Mouse (Mus musculus) left cerebral cortex, adult 9 months (tissue): ENCODE results near the gene Nrbp1.
A peak's percentile ranks its signal among the peaks of the same experiment; 100 is the strongest.
"Not testable (repeated sequence)": the region's sequence is repeated elsewhere in the genome, so short reads cannot be mapped to it uniquely, and the experiment has no call there.

Source experiments
- DNase-seq, 2 experiments: peaks; one replicate each; pipeline ENCODE4 v3.0.0; 2022; ENCODE audit warnings: low spot score in 2 of 2

Gene Nrbp1

GRCm38 (mm10) chr5:31204421-31204820, 36.2 kb upstream of the Nrbp1 start:
- no peak for DNase-seq

GRCm38 (mm10) chr5:31216554-31216953, 24.1 kb upstream of the Nrbp1 start:
- not testable (repeated sequence) for DNase-seq

GRCm38 (mm10) chr5:31218294-31218693, 22.4 kb upstream of the Nrbp1 start:
- no peak for DNase-seq

DNA sequence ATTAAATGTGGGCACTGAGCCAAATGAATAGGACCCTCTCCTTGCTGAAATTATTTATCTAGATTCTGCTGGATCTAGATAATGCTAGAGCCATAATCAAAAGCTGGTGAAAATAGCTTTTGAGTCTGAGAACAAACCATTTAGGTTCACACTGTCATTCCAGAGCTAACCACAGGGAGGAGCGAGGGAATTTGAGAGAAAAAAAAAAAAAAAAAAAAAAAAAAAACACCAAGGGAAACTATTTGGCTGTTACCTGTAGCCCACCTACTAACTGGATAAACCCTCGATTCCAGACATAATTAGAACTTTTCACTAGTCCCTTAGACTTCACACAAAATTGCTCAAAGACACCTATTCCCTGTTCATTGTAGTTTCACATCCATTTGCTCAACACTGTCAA, 21.6 kb upstream of the Nrbp1 start:
- DNase-seq: no peak

- no peak for DNase-seq
Observed at GRCm38 (mm10) chr5:31219474-31219873, 21.2 kb upstream of the Nrbp1 start.

- peak in 1 of 2 experiments; percentile 49 for DNase-seq
Observed at GRCm38 (mm10) chr5:31219911-31220447, 20.7 kb upstream of the Nrbp1 start.

DNA sequence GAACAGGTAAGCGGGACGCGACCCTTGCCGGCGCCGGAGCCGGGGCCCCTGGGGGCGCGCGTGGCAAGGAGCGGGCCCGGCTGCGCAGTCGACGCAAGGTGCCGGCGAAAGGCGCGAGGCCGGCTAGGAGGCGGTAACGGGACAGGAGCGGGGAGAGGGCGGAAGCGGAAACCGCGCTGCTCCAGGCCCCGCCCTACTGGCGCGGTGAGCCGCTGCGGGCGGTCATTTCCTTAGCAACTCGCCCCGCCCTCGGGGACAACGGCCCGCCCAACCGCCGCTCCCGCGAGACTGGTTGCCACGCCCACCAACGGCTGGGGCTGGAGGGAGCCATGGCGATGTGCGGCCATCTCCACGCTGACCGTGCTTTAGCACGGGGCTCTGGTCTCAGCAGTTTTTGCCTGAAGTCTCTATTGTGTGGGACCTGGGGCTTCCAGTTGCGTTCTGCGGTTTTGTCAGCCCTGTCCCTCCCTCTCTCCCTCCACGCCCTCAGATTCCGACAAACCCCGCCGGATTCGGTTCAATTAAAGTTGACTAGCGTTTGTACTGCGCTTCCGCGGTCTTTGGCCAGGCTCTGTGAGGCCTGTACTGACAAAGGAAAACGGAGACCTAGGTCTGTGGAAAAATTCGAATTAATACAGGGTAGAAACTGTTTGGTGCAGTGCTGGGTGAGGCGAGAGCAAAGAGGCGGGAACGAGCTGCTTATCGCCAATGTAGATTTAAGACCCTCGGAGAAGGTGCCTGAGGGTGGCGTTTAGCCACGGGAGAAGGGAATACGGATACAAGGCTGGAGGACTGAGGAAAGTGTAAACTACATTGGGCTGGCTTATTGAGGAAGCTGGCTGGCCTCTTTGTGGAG, 20.0 kb upstream of the Nrbp1 start, which contains the start of gene Ppm1g:
TSS of gene Ppm1g (minus strand) at position 240 of the 856 bp plus-strand sequence.
- peak; percentile 81 to 95 for DNase-seq

GRCm38 (mm10) chr5:31221304-31221945, 19.2 kb upstream of the Nrbp1 start:
- DNase-seq: no peak

DNA sequence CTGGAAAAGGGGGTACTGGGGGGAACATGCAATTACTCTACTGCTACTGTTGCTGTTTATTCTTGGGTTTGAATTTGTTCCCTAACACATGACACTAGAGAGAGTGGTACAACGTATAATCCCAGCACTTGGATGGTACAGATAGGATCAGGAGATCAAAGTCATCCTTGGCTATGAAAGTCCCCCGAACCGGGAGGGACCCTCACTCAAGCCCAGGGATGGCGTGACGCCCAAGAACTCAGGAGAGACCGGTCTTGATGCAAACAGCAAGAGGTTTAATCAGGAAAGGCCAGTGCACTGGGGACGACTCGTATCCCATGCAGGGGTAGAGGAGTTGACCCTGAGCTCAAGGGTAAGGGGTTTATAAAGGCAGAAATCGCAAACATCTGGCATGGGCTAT, 18.0 kb upstream of the Nrbp1 start:
- DNase-seq: no peak

- DNase-seq: no peak
Observed at GRCm38 (mm10) chr5:31226641-31227040, 14.0 kb upstream of the Nrbp1 start.

GRCm38 (mm10) chr5:31241522-31242034, 914 bp downstream of the Nrbp1 start:
- DNase-seq: no peak

DNA sequence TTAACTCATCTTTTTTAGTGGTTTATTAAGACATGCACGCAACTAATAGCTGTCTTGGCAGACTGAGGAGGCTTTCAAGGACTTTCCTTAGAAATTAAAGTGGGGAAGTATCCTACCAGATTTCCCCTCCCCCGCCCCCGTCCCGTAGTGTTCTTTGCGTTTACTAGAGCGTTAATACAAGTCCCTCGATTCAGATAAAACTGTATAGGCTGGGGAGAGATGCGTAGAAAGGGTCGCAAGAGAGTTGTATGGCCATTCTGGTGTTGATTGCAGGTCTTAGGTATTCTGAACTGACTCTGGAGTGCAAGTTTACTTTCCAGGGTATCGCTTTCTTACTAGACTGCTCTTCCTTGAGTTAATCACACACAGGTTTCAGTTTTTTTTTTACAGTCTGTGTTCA, 1.5 kb downstream of the Nrbp1 start:
- DNase-seq: no peak

DNA sequence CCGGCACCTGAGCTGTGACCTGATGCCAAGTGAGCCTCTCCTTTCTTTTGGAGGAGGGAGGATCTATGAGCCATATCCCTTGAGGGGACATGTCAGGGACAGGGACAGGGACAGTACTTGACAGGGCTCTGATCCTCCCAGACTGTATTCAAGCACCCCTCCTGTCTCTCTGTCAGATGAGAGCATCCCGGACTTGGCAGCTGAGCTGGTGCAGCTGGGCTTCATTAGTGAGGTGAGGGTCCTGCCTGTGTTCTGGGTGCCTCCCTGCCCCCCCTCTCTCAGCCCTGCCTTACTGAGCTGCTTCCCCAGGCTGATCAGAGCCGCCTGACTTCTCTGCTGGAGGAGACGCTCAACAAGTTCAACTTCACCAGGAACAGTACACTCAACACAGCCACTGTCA, 10.1 kb downstream of the Nrbp1 start:
- DNase-seq: no peak

DNA sequence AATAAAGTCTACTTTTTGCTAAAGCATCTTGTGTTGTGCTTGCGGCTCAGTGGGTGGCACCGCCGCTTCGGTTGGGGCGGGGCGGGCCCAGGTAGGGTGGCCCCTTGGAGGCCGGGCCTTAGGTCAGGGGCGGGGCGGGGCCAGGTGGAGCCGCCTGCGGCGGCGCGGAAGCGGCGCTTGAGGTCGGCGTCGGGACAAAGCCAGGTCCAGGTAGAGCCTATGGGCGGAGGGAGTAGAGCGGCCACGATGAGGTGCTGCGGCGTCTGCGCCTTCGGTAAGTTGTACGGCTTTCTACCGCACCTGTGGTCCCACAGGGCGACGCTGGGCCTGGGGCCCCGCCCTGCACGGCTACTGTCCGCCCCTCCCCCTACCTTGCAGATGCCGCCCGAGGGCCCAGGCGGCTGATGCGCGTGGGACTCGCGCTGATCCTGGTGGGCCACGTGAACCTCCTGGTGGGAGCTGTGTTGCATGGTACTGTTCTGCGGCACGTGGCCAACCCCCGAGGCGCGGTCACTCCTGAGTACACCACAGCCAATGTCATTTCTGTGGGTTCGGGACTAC, 11.0 kb downstream of the Nrbp1 start, which contains the start of gene Krtcap3:
TSS of gene Krtcap3 (plus strand) at position 151 of the 561 bp plus-strand sequence.
- no peak for DNase-seq

DNA sequence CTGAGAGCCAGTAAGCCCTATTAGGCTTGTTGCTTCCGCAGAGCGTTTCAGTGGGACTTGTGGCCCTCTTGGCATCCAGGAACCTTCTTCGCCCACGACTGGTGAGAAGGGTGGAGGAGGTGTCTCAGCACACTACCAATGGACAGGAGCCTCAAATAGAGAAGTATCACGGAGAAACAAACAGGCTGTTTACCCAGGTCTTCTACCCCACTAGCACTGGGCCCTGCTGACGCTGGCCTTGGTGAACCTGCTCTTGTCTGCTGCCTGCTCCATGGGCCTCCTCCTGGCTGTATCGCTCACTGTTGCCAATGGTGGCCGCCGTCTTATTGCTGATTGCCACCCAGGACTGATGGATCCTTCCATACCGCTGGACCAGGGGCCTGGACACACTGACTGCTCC, 11.5 kb downstream of the Nrbp1 start:
- no peak for DNase-seq

DNA sequence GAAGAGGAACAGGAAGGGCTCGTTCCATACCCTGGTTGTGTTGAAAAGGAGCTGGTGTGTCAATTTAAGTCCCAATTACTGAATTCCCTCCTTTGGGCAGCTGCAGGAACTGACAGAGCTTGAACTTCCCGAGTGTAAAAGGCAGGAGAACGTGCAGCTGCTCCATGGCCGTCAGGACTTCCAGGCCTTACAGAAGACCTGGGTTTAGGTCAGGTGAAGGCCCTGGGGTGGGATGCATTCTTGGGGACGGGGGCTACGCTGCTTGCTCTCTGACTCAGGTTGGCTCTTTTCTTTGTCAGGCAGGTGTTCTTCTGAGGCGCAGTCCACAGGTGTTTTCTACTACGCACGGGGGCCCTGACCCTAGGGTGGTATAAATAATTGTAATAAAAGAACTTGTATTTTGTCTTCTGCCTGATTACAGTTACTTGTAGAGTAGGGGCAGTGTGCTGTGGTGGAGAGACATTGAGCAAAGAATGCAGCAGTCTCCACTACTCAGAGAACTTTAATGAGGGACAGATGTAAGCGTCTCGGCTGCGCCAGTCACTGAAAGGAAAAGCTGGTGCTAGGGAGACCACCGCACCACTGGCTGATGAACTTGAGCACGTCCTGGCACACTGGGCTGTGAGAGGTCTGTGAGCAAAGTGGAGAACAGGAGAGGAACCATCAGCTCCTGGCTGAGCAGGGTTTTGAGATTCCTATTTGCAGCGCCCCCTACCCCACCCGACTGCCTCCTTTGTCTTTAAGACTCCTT, 12.3 kb downstream of the Nrbp1 start:
- no peak for DNase-seq

DNA sequence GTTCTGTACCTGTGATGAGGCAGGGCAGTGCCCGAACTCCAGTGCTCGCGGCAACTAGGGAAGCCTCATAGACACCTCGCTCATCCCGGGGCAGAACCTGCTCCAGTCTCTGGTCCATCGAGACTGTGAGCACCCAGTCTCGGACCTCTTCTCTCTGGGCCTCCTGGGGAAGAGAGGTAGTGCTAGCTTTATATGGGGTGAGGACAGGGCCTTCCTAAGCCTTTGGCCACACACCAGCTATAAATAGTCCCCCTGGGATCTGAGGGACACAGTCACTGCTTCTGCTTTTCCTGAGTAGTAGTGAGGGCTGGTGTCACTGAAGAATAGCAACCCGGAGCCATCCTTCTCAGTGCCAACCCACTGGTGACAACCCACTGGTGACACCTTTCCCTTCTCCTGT, 13.1 kb downstream of the Nrbp1 start:
- DNase-seq: no peak

DNA sequence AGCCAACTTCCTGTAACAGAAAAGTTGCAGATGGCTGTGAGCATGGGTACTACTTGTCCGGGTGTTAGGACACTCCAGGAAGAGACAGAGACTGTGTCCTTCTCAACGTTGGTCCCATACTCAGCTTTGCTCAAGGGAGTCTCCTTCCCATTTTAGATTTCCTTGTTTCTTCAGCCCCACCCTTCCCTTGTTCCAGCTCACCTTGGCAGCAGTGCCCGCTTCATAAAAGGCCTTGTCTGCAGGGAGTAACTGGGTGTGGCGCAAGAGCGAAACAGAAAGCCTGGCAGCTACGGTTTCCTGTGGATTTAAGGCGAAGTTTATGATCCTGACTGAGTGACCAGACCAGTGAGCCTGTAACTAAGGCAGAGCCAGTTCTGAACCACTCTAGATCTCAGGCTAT, 13.8 kb downstream of the Nrbp1 start:
- no peak for DNase-seq

DNA sequence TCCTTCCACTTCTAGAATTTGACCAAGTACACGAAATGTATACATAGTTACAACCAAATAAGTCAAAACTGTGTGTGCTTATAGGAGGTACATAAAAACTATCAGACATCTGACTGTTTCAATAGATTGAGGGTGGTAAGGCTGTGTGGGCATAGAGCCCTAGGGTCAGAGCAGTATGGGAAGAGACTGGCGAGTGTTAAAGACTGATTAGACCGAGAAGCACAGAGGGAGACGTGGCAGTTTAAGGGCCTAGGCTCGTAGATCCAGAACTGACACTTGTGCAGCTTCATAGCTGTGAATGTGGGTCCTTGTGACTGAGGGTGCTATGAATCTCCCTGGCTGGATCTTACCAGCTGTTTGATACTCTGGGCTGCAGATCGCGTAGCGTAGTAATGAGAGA, 14.2 kb downstream of the Nrbp1 start:
- DNase-seq: no peak

GRCm38 (mm10) chr5:31255381-31255780, 14.7 kb downstream of the Nrbp1 start:
- DNase-seq: no peak

- no peak for DNase-seq
Observed at GRCm38 (mm10) chr5:31255971-31256370, 15.3 kb downstream of the Nrbp1 start.

- DNase-seq: no peak
Observed at GRCm38 (mm10) chr5:31257616-31258015, 17.0 kb downstream of the Nrbp1 start.
